Mouse (Mus musculus): ENCODE data around the gene Gdpd4. TPM values are rescaled to one million over a fixed set of nuclear protein-coding genes. Genes with fewer than 3 reads are reported as not detected.
A peak's percentile ranks its signal among the peaks of the same experiment; 100 is the strongest.

Gene Gdpd4
- polyA plus RNA-seq, 1 experiment = 15.4 TPM

DNA sequence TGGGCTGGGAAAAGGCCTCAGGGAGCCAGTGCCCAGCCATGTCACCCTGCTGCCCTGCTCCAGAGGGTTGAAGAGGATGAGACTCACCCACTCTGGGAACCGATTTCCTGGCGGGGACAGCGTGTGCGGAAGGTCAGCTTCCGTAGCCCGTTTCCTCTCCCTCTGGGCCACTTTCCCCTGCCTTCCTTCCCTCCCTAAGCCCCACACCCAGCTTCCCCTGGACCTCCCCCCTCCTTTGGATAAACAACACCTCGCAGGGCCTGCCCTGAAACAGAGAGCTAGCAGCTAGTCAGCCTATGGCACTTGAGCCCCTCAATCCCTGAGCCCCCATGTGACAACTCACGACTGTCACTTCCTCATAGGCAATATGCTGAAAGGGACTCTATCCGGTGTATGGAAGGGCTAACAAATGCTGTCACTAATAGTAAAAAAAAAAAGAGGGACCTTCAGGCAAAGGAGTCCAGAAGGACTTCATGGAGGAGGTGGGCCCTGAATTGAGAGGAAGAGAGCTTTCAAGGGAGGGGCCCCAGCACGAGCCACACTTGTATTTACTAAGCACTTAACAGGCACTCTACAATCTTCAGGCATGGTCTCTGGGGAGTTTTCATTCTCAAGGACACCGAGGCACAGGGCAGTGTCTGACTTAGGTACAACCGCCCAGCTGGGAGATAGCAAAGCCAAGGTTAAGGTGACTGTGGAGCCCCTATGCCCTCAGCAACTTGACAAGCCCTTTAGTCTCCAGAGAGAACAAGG lies 165.0 kb downstream of the Gdpd4 start:
- Histone ChIP-seq H3K27ac (ENCODE audit: control insufficient read depth, insufficient read depth, low read depth, low read length) (no peak overlapping the region), H3K4me3 (ENCODE audit: control insufficient read depth, low read depth, low read length) (no peak overlapping the region), H3K36me3 (ENCODE audit: control insufficient read depth, insufficient read depth, low read length) (no peaks in the 10 kb centered on the region), H3K4me1 (ENCODE audit: control insufficient read depth, insufficient read depth, low read length) (no peaks in the 10 kb centered on the region; the same call in 1 of the 2 replicates), H3K27me3 (ENCODE audit: control insufficient read depth, insufficient read depth, low read length) (no peaks in the 10 kb centered on the region)
- no peak for TF ChIP-seq CTCF (IDR thresholded peaks at IDR 0.05; ENCODE audit: control insufficient read depth, insufficient read depth, insufficient replicate concordance, low read depth, low read length)
- no peak for TF ChIP-seq POLR2A (IDR thresholded peaks at IDR 0.05; ENCODE audit: control insufficient read depth, low read depth, low read length)

GRCm38 (mm10) chr7:98085314-98085713 lies 165.6 kb downstream of the Gdpd4 start:
- Histone ChIP-seq H3K4me1 (ENCODE audit: control insufficient read depth, insufficient read depth, low read length) (no peaks in the 10 kb centered on the region; the same call in 1 of the 2 replicates), H3K36me3 (ENCODE audit: control insufficient read depth, insufficient read depth, low read length) (no peaks in the 10 kb centered on the region), H3K27me3 (ENCODE audit: control insufficient read depth, insufficient read depth, low read length) (no peaks in the 10 kb centered on the region), H3K27ac (ENCODE audit: control insufficient read depth, insufficient read depth, low read depth, low read length) (no peak overlapping the region), H3K4me3 (ENCODE audit: control insufficient read depth, low read depth, low read length) (no peak overlapping the region)
- no peak for TF ChIP-seq CTCF (IDR thresholded peaks at IDR 0.05; ENCODE audit: control insufficient read depth, insufficient read depth, insufficient replicate concordance, low read depth, low read length)
- TF ChIP-seq POLR2A (IDR thresholded peaks at IDR 0.05; ENCODE audit: control insufficient read depth, low read depth, low read length) = no peak

- no peak overlapping the region for H3K4me3 ChIP-seq (ENCODE audit: control insufficient read depth, low read depth, low read length)
- H3K27ac ChIP-seq (ENCODE audit: control insufficient read depth, insufficient read depth, low read depth, low read length) = no peak overlapping the region
- H3K27me3 ChIP-seq (ENCODE audit: control insufficient read depth, insufficient read depth, low read length) = no peaks in the 10 kb centered on the region
- no peaks in the 10 kb centered on the region for H3K36me3 ChIP-seq (ENCODE audit: control insufficient read depth, insufficient read depth, low read length)
- H3K4me1 ChIP-seq (ENCODE audit: control insufficient read depth, insufficient read depth, low read length) = no peaks in the 10 kb centered on the region; the same call in 1 of the 2 replicates
- TF ChIP-seq POLR2A (IDR thresholded peaks at IDR 0.05; ENCODE audit: control insufficient read depth, low read depth, low read length) (no peak), CTCF (IDR thresholded peaks at IDR 0.05; ENCODE audit: control insufficient read depth, insufficient read depth, insufficient replicate concordance, low read depth, low read length) (peak; percentile 5; the same call in 1 of the 2 replicates)
These were observed 166.6 kb downstream of the Gdpd4 start for GRCm38 (mm10) chr7:98086346-98086745.

GRCm38 (mm10) chr7:98095852-98096251 lies 176.1 kb downstream of the Gdpd4 start:
- H3K4me1 ChIP-seq (ENCODE audit: control insufficient read depth, insufficient read depth, low read length) = no peaks in the 10 kb centered on the region
- no peak overlapping the region for H3K4me3 ChIP-seq (ENCODE audit: control insufficient read depth, low read depth, low read length)
- H3K36me3 ChIP-seq (ENCODE audit: control insufficient read depth, insufficient read depth, low read length) = no peaks in the 10 kb centered on the region
- H3K27me3 ChIP-seq (ENCODE audit: control insufficient read depth, insufficient read depth, low read length) = no peaks in the 10 kb centered on the region
- H3K27ac ChIP-seq (ENCODE audit: control insufficient read depth, insufficient read depth, low read depth, low read length) = no peak overlapping the region
- TF ChIP-seq CTCF (IDR thresholded peaks at IDR 0.05; ENCODE audit: control insufficient read depth, insufficient read depth, insufficient replicate concordance, low read depth, low read length) (no peak), POLR2A (IDR thresholded peaks at IDR 0.05; ENCODE audit: control insufficient read depth, low read depth, low read length) (no peak)

GRCm38 (mm10) chr7:98097557-98097956 lies 177.8 kb downstream of the Gdpd4 start:
- TF ChIP-seq POLR2A (IDR thresholded peaks at IDR 0.05; ENCODE audit: control insufficient read depth, low read depth, low read length) = no peak
- TF ChIP-seq CTCF (IDR thresholded peaks at IDR 0.05; ENCODE audit: control insufficient read depth, insufficient read depth, insufficient replicate concordance, low read depth, low read length) = no peak
- Histone ChIP-seq H3K27me3 (ENCODE audit: control insufficient read depth, insufficient read depth, low read length) (no peaks in the 10 kb centered on the region), H3K36me3 (ENCODE audit: control insufficient read depth, insufficient read depth, low read length) (no peaks in the 10 kb centered on the region), H3K27ac (ENCODE audit: control insufficient read depth, insufficient read depth, low read depth, low read length) (peak overlapping the region; percentile 3; the same call in 1 of the 2 replicates), H3K4me3 (ENCODE audit: control insufficient read depth, low read depth, low read length) (no peak overlapping the region), H3K4me1 (ENCODE audit: control insufficient read depth, insufficient read depth, low read length) (peaks cover 3% of the 10 kb centered on the region; the same call in 1 of the 2 replicates)

Other genes starting within 250 kb of the Gdpd4 start
- 23.8 and 28.2 TPM in 2 replicates for gene Clns1a, start 223.3 kb upstream of the Gdpd4 start, polyA plus RNA-seq (2012; rRNA removed)
- 872 and 875 TPM in 2 replicates for gene Aqp11, start 181.7 kb upstream of the Gdpd4 start, polyA plus RNA-seq (2012; rRNA removed)
- gene Pak1, start 131.4 kb upstream of the Gdpd4 start, polyA plus RNA-seq (2012; rRNA removed) = 3.1 and 4.7 TPM in 2 replicates
- gene Myo7a, start 199.6 kb downstream of the Gdpd4 start, polyA plus RNA-seq (2012; rRNA removed) = 98.0 and 110 TPM in 2 replicates
- gene Omp, start 225.5 kb downstream of the Gdpd4 start, polyA plus RNA-seq (2012; rRNA removed) = 0.11 and 0.14 TPM in 2 replicates